11 mouse cellular contexts compared by ENCODE assay signal in genomic region chr7:19768251-19768650, GRCm38 (mm10). TPM values are rescaled to one million over a fixed set of nuclear protein-coding genes. Genes with fewer than 3 reads are reported as not detected.
DNase-seq lines count a peak whose midpoint lies in the region; ATAC-seq and TF ChIP-seq lines count a peak whose summit lies in the region.
"Had no signal": no experiment of that assay in that cellular context is flagged by ENCODE, and none has a peak within 500 bp of the region (broad histone marks: within the 10 kb centered on the region; RNA-seq: fewer than 3 reads in every experiment).

No protein-coding gene starts in this region.

- ATAC-seq in lung, embryonic 14.5 days (ENCODE audit: insufficient read depth), result no peak
- ATAC-seq in heart, embryonic 14.5 days (ENCODE audit: insufficient number of reproducible peaks, insufficient read depth, low FRiP score, low read depth), result 0 out of 2 replicates have a peak, but pooled peaks have one; percentile 10
- no peak for ATAC-seq in stomach, postnatal 0 days (ENCODE audit: low FRiP score, low TSS enrichment)

- TF ChIP-seq EP300 in stomach, postnatal 0 days (optimal IDR thresholded peaks at IDR 0.05), result no peak

- H3K4me3 ChIP-seq in lung, embryonic 14.5 days (ENCODE audit: low read depth, low read length), result peak overlapping the region; percentile 64
- peak overlapping the region; percentile 22 to 52 for H3K4me3 ChIP-seq in heart, embryonic 14.5 days (ENCODE audit: control insufficient read depth in 1 of 2, insufficient read depth in 1 of 2, low read depth in 1 of 2, low read length in 2 of 2)
- peak overlapping the region; percentile 59; the same call in 1 of the 2 replicates for H3K4me3 ChIP-seq in stomach, postnatal 0 days (ENCODE audit: low read depth, low read length)
- no peak overlapping the region for H3K4me3 ChIP-seq in layer of hippocampus, adult 2 months

- peak overlapping the region; percentile 83; the same call in 1 of the 2 replicates for H3K27ac ChIP-seq in lung, embryonic 14.5 days (ENCODE audit: low read depth)
- H3K27ac ChIP-seq in heart, embryonic 14.5 days (replicated peaks in 1 of 2; ENCODE audit: control insufficient read depth in 1 of 2, insufficient read depth in 1 of 2, low read depth in 2 of 2, low read length in 2 of 2), result peak overlapping the region; percentile 21 to 69; a peak in 3 of 4 replicates
- H3K27ac ChIP-seq in stomach, postnatal 0 days (replicated peaks), result no peak overlapping the region; the same call in 1 of the 2 replicates
- H3K27ac ChIP-seq in layer of hippocampus, adult 2 months, result no peak overlapping the region

- TF ChIP-seq CTCF in lung, embryonic 14.5 days (IDR thresholded peaks at IDR 0.05; ENCODE audit: low read depth), result no peak
- TF ChIP-seq CTCF in stomach, postnatal 0 days (IDR thresholded peaks at IDR 0.05; ENCODE audit: low read depth), result no peak
- TF ChIP-seq CTCF in layer of hippocampus, adult 2 months (conservative IDR thresholded peaks at IDR 0.05), result no peak

- peak overlapping the region; percentile 80 for H3K9ac ChIP-seq in lung, embryonic 14.5 days
- H3K9ac ChIP-seq in heart, embryonic 14.5 days (ENCODE audit: low read length), result peak overlapping the region; percentile 79
- H3K9ac ChIP-seq in stomach, postnatal 0 days (ENCODE audit: low read length), result 0 out of 2 replicates have a peak overlapping the region, but pooled peaks have one; percentile 1

- peak overlapping the region; percentile 93 for H3K4me2 ChIP-seq in lung, embryonic 14.5 days
- peak overlapping the region; percentile 90 for H3K4me2 ChIP-seq in heart, embryonic 14.5 days (ENCODE audit: low read length)
- peak overlapping the region; percentile 87; the same call in 1 of the 2 replicates for H3K4me2 ChIP-seq in stomach, postnatal 0 days (replicated peaks; ENCODE audit: low read depth)

- peaks cover 43% of the 10 kb centered on the region for H3K36me3 ChIP-seq in lung, embryonic 14.5 days (ENCODE audit: insufficient read depth)
- peaks cover 47% of the 10 kb centered on the region for H3K36me3 ChIP-seq in heart, embryonic 14.5 days (ENCODE audit: control insufficient read depth, insufficient read depth, low read length)
- H3K36me3 ChIP-seq in stomach, postnatal 0 days (ENCODE audit: control insufficient read depth, insufficient read depth, low read length), result no peaks in the 10 kb centered on the region

- peaks cover 21% of the 10 kb centered on the region; the same call in 1 of the 2 replicates for H3K4me1 ChIP-seq in lung, embryonic 14.5 days (ENCODE audit: insufficient read depth)
- peaks cover 17 to 30% of the 10 kb centered on the region in 2 experiments for H3K4me1 ChIP-seq in heart, embryonic 14.5 days (ENCODE audit: control insufficient read depth in 2 of 2, insufficient read depth in 2 of 2, low read length in 2 of 2)
- 0 out of 2 replicates have a peak, but pooled peaks cover 2% of the 10 kb centered on the region for H3K4me1 ChIP-seq in stomach, postnatal 0 days (replicated peaks; ENCODE audit: control insufficient read depth, insufficient read depth)

- H3K27me3 ChIP-seq in lung, embryonic 14.5 days (ENCODE audit: insufficient read depth, low read length), result no peaks in the 10 kb centered on the region
- no peaks in the 10 kb centered on the region for H3K27me3 ChIP-seq in heart, embryonic 14.5 days (ENCODE audit: control insufficient read depth, insufficient read depth, low read length)
- H3K27me3 ChIP-seq in stomach, postnatal 0 days (ENCODE audit: control insufficient read depth, insufficient read depth, low read length), result no peaks in the 10 kb centered on the region

- DNase-seq in lung, embryonic 14.5 days, result no peak
- no peak for DNase-seq in lung, postnatal 36 days
- DNase-seq in kidney, postnatal 10 days, result peak; percentile 56
- no peak for DNase-seq in stomach, postnatal 0 days (ENCODE audit: low spot score)
- DNase-seq in spleen, postnatal 10 days (ENCODE audit: low spot score in 2 of 2), result no peak
- no peak for DNase-seq in layer of hippocampus, adult 2 months (ENCODE audit: low spot score in 2 of 2)
- DNase-seq: cerebellum, adult 9-10 months; thymus, postnatal 14 days had no signal

- H3K9me3 ChIP-seq in lung, embryonic 14.5 days (ENCODE audit: low read depth, low read length), result no peaks in the 10 kb centered on the region
- H3K9me3 ChIP-seq in heart, embryonic 14.5 days (ENCODE audit: control insufficient read depth, low read length), result no peaks in the 10 kb centered on the region
- H3K9me3 ChIP-seq in stomach, postnatal 0 days (ENCODE audit: control insufficient read depth, low read length), result no peaks in the 10 kb centered on the region

- WGBS in lung, embryonic 14.5 days, result 55% methylated on average over 14 of the region's 14 CpGs
- WGBS in heart, embryonic 14.5 days, result 36% methylated on average over 14 of the region's 14 CpGs
- 59% methylated on average over 14 of the region's 14 CpGs for WGBS in stomach, postnatal 0 days

RNA-seq across cellular contexts. Expression of gene Bcam, which starts 2.6 kb away (rescaled TPM):
- 206 and 209 TPM in 2 replicates for polyA plus RNA-seq in lung, embryonic 14.5 days (2014; fragmentation: Nextera tagmentation; extraction: Ambion mirVana)
- polyA plus RNA-seq in heart, embryonic 14.5 days (2014; fragmentation: Nextera tagmentation; extraction: Ambion mirVana), result 293 and 321 TPM in 2 replicates
- polyA plus RNA-seq in stomach, postnatal 0 days (2015; fragmentation: Nextera tagmentation; extraction: Ambion mirVana), result 87.5 and 103 TPM in 2 replicates
- total RNA-seq in layer of hippocampus, adult 2 months (2021), result 10 to 100 TPM in 1 of 2 experiments, 1 to 10 TPM in 1; 9.2 to 14.8 TPM

RNA-seq across cellular contexts. Expression of gene Nectin2, which starts 18.0 kb away (rescaled TPM):
- 120 and 125 TPM in 2 replicates for polyA plus RNA-seq in lung, embryonic 14.5 days (2014; fragmentation: Nextera tagmentation; extraction: Ambion mirVana)
- 63.4 and 68.4 TPM in 2 replicates for polyA plus RNA-seq in heart, embryonic 14.5 days (2014; fragmentation: Nextera tagmentation; extraction: Ambion mirVana)
- polyA plus RNA-seq in stomach, postnatal 0 days (2015; fragmentation: Nextera tagmentation; extraction: Ambion mirVana), result 82.2 and 83.8 TPM in 2 replicates
- 1 to 10 TPM; 4.5 to 5.9 TPM for total RNA-seq in layer of hippocampus, adult 2 months (2021)

RNA-seq across cellular contexts. Expression of gene Cblc, which starts 28.4 kb away (rescaled TPM):
- polyA plus RNA-seq in lung, embryonic 14.5 days (2014; fragmentation: Nextera tagmentation; extraction: Ambion mirVana), result 6.8 and 10.2 TPM in 2 replicates
- polyA plus RNA-seq in heart, embryonic 14.5 days (2014; fragmentation: Nextera tagmentation; extraction: Ambion mirVana), result 0.53 TPM in 1 of 2 replicates, not detected in the other
- 44.4 and 48.5 TPM in 2 replicates for polyA plus RNA-seq in stomach, postnatal 0 days (2015; fragmentation: Nextera tagmentation; extraction: Ambion mirVana)
- not detected for total RNA-seq in layer of hippocampus, adult 2 months (2021)
- total RNA-seq: heart, postnatal 14 days; left cerebral cortex, postnatal 14 days had no signal

RNA-seq across cellular contexts. Expression of gene Tomm40, which starts 53.0 kb away (rescaled TPM):
- polyA plus RNA-seq in lung, embryonic 14.5 days (2014; fragmentation: Nextera tagmentation; extraction: Ambion mirVana), result 149 and 168 TPM in 2 replicates
- 130 and 135 TPM in 2 replicates for polyA plus RNA-seq in heart, embryonic 14.5 days (2014; fragmentation: Nextera tagmentation; extraction: Ambion mirVana)
- 98.0 and 105 TPM in 2 replicates for polyA plus RNA-seq in stomach, postnatal 0 days (2015; fragmentation: Nextera tagmentation; extraction: Ambion mirVana)
- total RNA-seq in layer of hippocampus, adult 2 months (2021), result 100 to 1,000 TPM; 110 TPM

RNA-seq across cellular contexts. Expression of gene Bcl3, which starts 54.3 kb away (rescaled TPM):
- 4.4 and 6.7 TPM in 2 replicates for polyA plus RNA-seq in lung, embryonic 14.5 days (2014; fragmentation: Nextera tagmentation; extraction: Ambion mirVana)
- 1.7 and 2.0 TPM in 2 replicates for polyA plus RNA-seq in heart, embryonic 14.5 days (2014; fragmentation: Nextera tagmentation; extraction: Ambion mirVana)
- polyA plus RNA-seq in stomach, postnatal 0 days (2015; fragmentation: Nextera tagmentation; extraction: Ambion mirVana), result 8.9 and 9.1 TPM in 2 replicates
- total RNA-seq in layer of hippocampus, adult 2 months (2021), result under 1 TPM; 0.46 to 0.83 TPM

Comparison
In these comparisons a context has a peak if more than half of its experiments do, and no peak if none do; other contexts are left out.
1. H3K27ac ChIP-seq: peak in lung, embryonic 14.5 days (single experiment) and heart, embryonic 14.5 days (2 of 2); none in stomach, postnatal 0 days (single experiment) and layer of hippocampus, adult 2 months (single experiment).
2. H3K9ac ChIP-seq: peak in every context shown above with its lines; median percentile 80 in lung, embryonic 14.5 days; 79 in heart, embryonic 14.5 days; 1 in stomach, postnatal 0 days.
3. Peak in every context shown above with its lines, with median percentiles within 50 percentile points of each other: H3K4me2 ChIP-seq.